ENCODE assay signal across 8 mouse cellular contexts in the genomic region with DNA sequence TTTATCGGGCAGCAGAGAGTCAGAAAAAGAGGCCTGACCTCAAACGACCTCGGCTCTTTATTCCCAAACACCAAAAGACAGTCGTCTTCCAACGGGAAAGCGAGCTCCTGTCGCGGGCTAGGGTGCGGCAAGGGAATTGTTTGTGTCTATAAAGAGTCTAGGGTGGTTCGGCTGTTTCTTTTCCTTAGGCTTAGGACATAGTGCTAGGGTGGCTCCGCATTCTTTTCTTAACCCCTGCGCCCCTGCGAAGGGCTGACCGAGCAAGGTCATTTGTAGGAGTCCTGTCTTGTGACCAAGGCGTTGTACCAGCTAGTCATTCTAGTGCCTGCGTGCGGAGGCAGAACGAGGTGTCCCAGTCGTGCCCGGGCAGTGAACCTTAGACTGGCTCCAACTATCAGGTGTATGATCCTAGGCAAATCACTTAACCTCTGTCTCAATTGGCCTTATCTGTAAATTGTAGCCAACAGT. TPM values are rescaled to one million over a fixed set of nuclear protein-coding genes. Genes with fewer than 3 reads are reported as not detected.
DNase-seq lines count a peak whose midpoint lies in the region; ATAC-seq and TF ChIP-seq lines count a peak whose summit lies in the region.

No protein-coding gene starts in this region.

- no peak; the same call in 1 of the 2 replicates for TF ChIP-seq EP300 in liver, postnatal 0 days (IDR thresholded peaks at IDR 0.05; ENCODE audit: low read depth)

- peaks cover 16% of the 10 kb centered on the region for H3K4me1 ChIP-seq in liver, postnatal 0 days (ENCODE audit: insufficient read depth)

- H3K4me3 ChIP-seq in liver, postnatal 0 days (ENCODE audit: low read depth, low read length) = peak overlapping the region; percentile 81

- H3K9ac ChIP-seq in liver, postnatal 0 days (replicated peaks) = peak overlapping the region; percentile 68

- H3K9me3 ChIP-seq in liver, postnatal 0 days (ENCODE audit: low read length) = no peaks in the 10 kb centered on the region

- ATAC-seq in liver, postnatal 0 days = peak; percentile 16

- peak; percentile 59 for DNase-seq in cerebellum, adult 11-12 months
- no peak for DNase-seq in cerebellum, postnatal 4 days (ENCODE audit: low spot score in 2 of 2)
- peak; percentile 34 for DNase-seq in WW6 (ENCODE audit: low read depth, low spot score)
- DNase-seq in gonadal fat pad, adult 2 months (ENCODE audit: low read depth) = peak; percentile 60
- DNase-seq in kidney, adult 8-10 months = peak; percentile 76 to 83
- peak; percentile 50 for DNase-seq in liver, postnatal 0 days
- DNase-seq in skeletal muscle tissue, adult 2 months (ENCODE audit: low read depth, low spot score) = peak; percentile 65
- no peak for DNase-seq in embryo, embryonic 11 days

- 14% methylated on average over 20 of the region's 20 CpGs for WGBS in liver, postnatal 0 days (ENCODE audit: insufficient replicate concordance)

- peak overlapping the region; percentile 96 for H3K27ac ChIP-seq in liver, postnatal 0 days (ENCODE audit: low read depth)

- H3K4me2 ChIP-seq in liver, postnatal 0 days (ENCODE audit: low read depth, low read length) = peak overlapping the region; percentile 89

- 0 out of 2 replicates have a peak, but pooled peaks cover 10% of the 10 kb centered on the region for H3K36me3 ChIP-seq in liver, postnatal 0 days (replicated peaks; ENCODE audit: insufficient read depth, low read length)

- H3K27me3 ChIP-seq in liver, postnatal 0 days (ENCODE audit: insufficient read depth, low read length) = 0 out of 2 replicates have a peak, but pooled peaks cover 3% of the 10 kb centered on the region

- no peak for TF ChIP-seq CTCF in liver, postnatal 0 days (IDR thresholded peaks at IDR 0.05; ENCODE audit: low read depth)

RNA-seq across cellular contexts. Expression of a gene that starts 0.9 kb away (rescaled TPM):
- polyA plus RNA-seq in gonadal fat pad, adult 2 months (2012; rRNA removed) = 34.0 and 36.2 TPM in 2 replicates
- polyA plus RNA-seq in liver, postnatal 0 days (2015; fragmentation: Nextera tagmentation; extraction: Ambion mirVana) = 12.3 and 12.8 TPM in 2 replicates

RNA-seq across cellular contexts. Expression of a gene that starts 44.3 kb away (rescaled TPM):
- polyA plus RNA-seq in gonadal fat pad, adult 2 months (2012; rRNA removed) = 37.7 and 56.6 TPM in 2 replicates
- polyA plus RNA-seq in liver, postnatal 0 days (2015; fragmentation: Nextera tagmentation; extraction: Ambion mirVana) = 109 and 113 TPM in 2 replicates

Comparison
In these comparisons a context has a peak if more than half of its experiments do, and no peak if none do; other contexts are left out.
1. DNase-seq: peak in cerebellum, adult 11-12 months (single experiment), WW6 (single experiment), gonadal fat pad, adult 2 months (single experiment), kidney, adult 8-10 months (2 of 2), liver, postnatal 0 days (single experiment) and skeletal muscle tissue, adult 2 months (single experiment); none in cerebellum, postnatal 4 days (0 of 2) and embryo, embryonic 11 days (single experiment).